In the genomic region with DNA sequence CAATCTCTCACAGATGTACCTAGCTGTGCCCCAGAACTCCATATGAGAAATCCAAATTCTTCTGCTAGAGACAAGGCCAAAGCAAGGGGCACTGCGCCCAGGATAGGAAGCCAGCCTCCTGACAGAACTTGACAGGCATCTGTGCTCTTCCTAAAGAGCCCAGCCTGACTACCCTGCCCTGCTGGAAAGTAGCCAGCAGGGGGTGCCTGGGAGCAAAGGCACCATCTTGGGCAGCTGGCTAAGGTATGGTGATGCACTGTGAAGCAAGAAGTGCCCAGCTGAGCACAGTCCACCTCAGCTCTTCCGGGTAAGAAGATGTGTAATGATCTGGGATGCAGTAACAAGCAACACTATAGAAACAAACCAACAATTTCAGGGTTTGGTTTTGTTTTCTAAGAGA, we compare ENCODE assay signal across 17 mouse cellular contexts.
DNase-seq lines count a peak whose midpoint lies in the region; ATAC-seq and TF ChIP-seq lines count a peak whose summit lies in the region.
"Had no signal": no experiment of that assay in that cellular context is flagged by ENCODE, and none has a peak within 500 bp of the region (broad histone marks: within the 10 kb centered on the region; RNA-seq: fewer than 3 reads in every experiment).

No protein-coding gene starts in this region.

- no peak overlapping the region for H3K4me3 ChIP-seq in liver, adult 2 months (ENCODE audit: insufficient read depth, low read depth, low read length)
- H3K4me3 ChIP-seq in G1E (ENCODE audit: low read depth, low read length) = no peak overlapping the region
- no peak overlapping the region for H3K4me3 ChIP-seq in stomach, postnatal 0 days (ENCODE audit: low read depth, low read length)
- H3K4me3 ChIP-seq: erythroblast, embryonic 14.5 days; heart, embryonic 13.5 days; hindbrain, embryonic 12.5 days; left cerebral cortex, adult 2 months; midbrain, embryonic 13.5 days had no signal

- no peak for TF ChIP-seq EP300 in stomach, postnatal 0 days (optimal IDR thresholded peaks at IDR 0.05)

- no peak for DNase-seq in liver, adult 2 months (ENCODE audit: extremely low read depth, low read depth, low spot score)
- DNase-seq in liver (no peak), G1E (ENCODE audit: low spot score) (no peak)
- DNase-seq in B cell, adult 2 months = peak; percentile 14 to 18
- DNase-seq in stomach, postnatal 0 days (ENCODE audit: low spot score) = no peak
- no peak for DNase-seq in embryo, embryonic 10 days (ENCODE audit: low spot score)
- no peak for DNase-seq in ovary, adult 18-20 months (ENCODE audit: low spot score)
- DNase-seq: cerebellum, adult 9-11 months; forebrain, postnatal 0 days; gastrocnemius, postnatal 14 days; kidney, adult 18-20 months; right cerebral cortex, postnatal 4 days had no signal

- H3K4me2 ChIP-seq in stomach, postnatal 0 days (replicated peaks; ENCODE audit: low read depth) = no peak overlapping the region
- H3K4me2 ChIP-seq: heart, embryonic 13.5 days; hindbrain, embryonic 12.5 days; midbrain, embryonic 13.5 days had no signal

- WGBS in liver, adult 2 months = 97% methylated on average over 2 of the region's 2 CpGs
- WGBS in stomach, postnatal 0 days = 97% methylated on average over 2 of the region's 2 CpGs

- H3K9me3 ChIP-seq in G1E (replicated peaks) = no peaks in the 10 kb centered on the region
- H3K9me3 ChIP-seq in stomach, postnatal 0 days (ENCODE audit: control insufficient read depth, low read length) = no peaks in the 10 kb centered on the region
- H3K9me3 ChIP-seq: hindbrain, embryonic 12.5 days; midbrain, embryonic 13.5 days had no signal

- no peak overlapping the region for H3K9ac ChIP-seq in liver, adult 2 months (ENCODE audit: low read depth, low read length)
- H3K9ac ChIP-seq in stomach, postnatal 0 days (ENCODE audit: low read length) = no peak overlapping the region
- H3K9ac ChIP-seq: forebrain, postnatal 0 days; heart, embryonic 13.5 days; hindbrain, embryonic 12.5 days; midbrain, embryonic 13.5 days had no signal

- ATAC-seq in G1E (ENCODE audit: extremely low read depth, insufficient number of reproducible peaks, low FRiP score, poor library complexity, severe bottlenecking) = no peak
- ATAC-seq in stomach, postnatal 0 days (ENCODE audit: low FRiP score, low TSS enrichment) = no peak
- ATAC-seq: forebrain, postnatal 0 days; midbrain, embryonic 13.5 days had no signal

- H3K27me3 ChIP-seq in liver, adult 2 months (ENCODE audit: control insufficient read depth, insufficient read depth, low read length) = no peaks in the 10 kb centered on the region
- H3K27me3 ChIP-seq in G1E (ENCODE audit: insufficient read depth, low read length) = peaks cover 8% of the 10 kb centered on the region; the same call in 1 of the 2 replicates
- H3K27me3 ChIP-seq in stomach, postnatal 0 days (ENCODE audit: control insufficient read depth, insufficient read depth, low read length) = no peaks in the 10 kb centered on the region
- H3K27me3 ChIP-seq: heart, embryonic 13.5 days; hindbrain, embryonic 12.5 days; midbrain, embryonic 13.5 days had no signal

- TF ChIP-seq CTCF in liver, adult 2 months (IDR thresholded peaks at IDR 0.05; ENCODE audit: low read depth, low read length) = 0 out of 2 replicates have a peak, but pooled peaks have one; percentile 6
- peak; percentile 30; the same call in 1 of the 2 replicates for TF ChIP-seq CTCF in G1E (IDR thresholded peaks at IDR 0.05; ENCODE audit: low read depth, low read length)
- TF ChIP-seq CTCF in stomach, postnatal 0 days (IDR thresholded peaks at IDR 0.05; ENCODE audit: low read depth) = peak; percentile 55

- TF ChIP-seq POLR2A in liver, adult 2 months (IDR thresholded peaks at IDR 0.05; ENCODE audit: extremely low read depth, insufficient read depth, low read length) = no peak

- H3K36me3 ChIP-seq in liver, adult 2 months (ENCODE audit: control insufficient read depth, insufficient read depth, low read length) = no peaks in the 10 kb centered on the region
- H3K36me3 ChIP-seq in G1E (replicated peaks) = no peaks in the 10 kb centered on the region
- H3K36me3 ChIP-seq in stomach, postnatal 0 days (ENCODE audit: control insufficient read depth, insufficient read depth, low read length) = no peaks in the 10 kb centered on the region
- H3K36me3 ChIP-seq: heart, embryonic 13.5 days; hindbrain, embryonic 12.5 days; midbrain, embryonic 13.5 days had no signal

- no peak overlapping the region for H3K27ac ChIP-seq in liver, adult 2 months (replicated peaks; ENCODE audit: insufficient read depth, low read depth, low read length)
- no peak overlapping the region for H3K27ac ChIP-seq in stomach, postnatal 0 days (replicated peaks)
- H3K27ac ChIP-seq: heart, embryonic 13.5 days; hindbrain, embryonic 12.5 days; left cerebral cortex, adult 2 months; midbrain, embryonic 13.5 days had no signal

- H3K4me1 ChIP-seq in liver, adult 2 months (ENCODE audit: control insufficient read depth, insufficient read depth, low read length) = peaks cover 11% of the 10 kb centered on the region
- H3K4me1 ChIP-seq in G1E (ENCODE audit: insufficient read depth, low read depth, low read length) = no peaks in the 10 kb centered on the region
- H3K4me1 ChIP-seq in stomach, postnatal 0 days (replicated peaks; ENCODE audit: control insufficient read depth, insufficient read depth) = no peaks in the 10 kb centered on the region
- H3K4me1 ChIP-seq: heart, embryonic 13.5 days; hindbrain, embryonic 12.5 days; midbrain, embryonic 13.5 days had no signal

- H3K79me2 ChIP-seq in liver, adult 2 months (ENCODE audit: control insufficient read depth, insufficient read depth, low read length) = no peaks in the 10 kb centered on the region

Comparison
In these comparisons a context has a peak if more than half of its experiments do, and no peak if none do; other contexts are left out.
1. DNase-seq: peak in B cell, adult 2 months (2 of 2); none in liver, adult 2 months (single experiment), liver (single experiment), G1E (single experiment), stomach, postnatal 0 days (single experiment), embryo, embryonic 10 days (single experiment) and ovary, adult 18-20 months (single experiment).
2. Peak in every context shown above with its lines, with median percentiles within 50 percentile points of each other: CTCF ChIP-seq.